Mouse (Mus musculus) kidney, adult 2 months (tissue): ENCODE measurements around the gene Pck2.

Experiments used
- CTCF ChIP-seq: fragments of 200-500 bp; conservative IDR thresholded peaks from 2 replicates; pipeline ENCODE4 v1.5.1; 2011; ENCODE audit warnings: low read depth, mild to moderate bottlenecking, control low read depth, low read length, moderate library complexity, mixed read lengths; ENCODE audit not compliant: insufficient read depth, insufficient read length
- POLR2A ChIP-seq: fragments of 200-500 bp; IDR thresholded peaks from one replicate; pipeline ENCODE4 v1.6.1; 2011; ENCODE audit warnings: low read depth, low read length, control low read depth

GRCm38 (mm10) chr14:55551347-55551746, 11.3 kb downstream of the Pck2 start:
- TF ChIP-seq CTCF = no peak
- TF ChIP-seq POLR2A = no peak
